Mouse (Mus musculus) myocyte (in vitro differentiated cells): ENCODE measurements around the gene Serpina12. TPM values are rescaled to one million over a fixed set of nuclear protein-coding genes. Genes with fewer than 3 reads are reported as not detected.
A peak's percentile ranks its signal among the peaks of the same experiment; 100 is the strongest.

Experiments
- H3K27me3 ChIP-seq: one replicate; pipeline ENCODE4 v1.6.1; 2011; ENCODE audit not compliant: control insufficient read depth, insufficient read depth, insufficient read length
- H3K36me3 ChIP-seq: one replicate; pipeline ENCODE4 v1.6.1; 2011; ENCODE audit not compliant: control insufficient read depth, insufficient read depth
- H3K4me2 ChIP-seq: one replicate; pipeline ENCODE4 v1.6.1; 2011; ENCODE audit warnings: low read depth, control low read depth
- H3K4me3 ChIP-seq: one replicate; pipeline ENCODE4 v1.5.1; 2011; ENCODE audit warnings: mild to moderate bottlenecking, control low read depth, moderate library complexity
- H3K79me2 ChIP-seq: one replicate; pipeline ENCODE4 v1.6.1; 2011; ENCODE audit not compliant: control insufficient read depth, insufficient read depth
- H3ac ChIP-seq: one replicate; pipeline ENCODE4 v1.6.1; 2011; ENCODE audit not compliant: control insufficient read depth, insufficient read length
- CEBPB ChIP-seq: IDR thresholded peaks from 2 replicates; pipeline ENCODE4 v1.6.1; 2011; ENCODE audit warnings: mild to moderate bottlenecking, moderate library complexity; ENCODE audit not compliant: poor library complexity, insufficient read depth, severe bottlenecking
- E2F4 ChIP-seq: IDR thresholded peaks from one replicate; pipeline ENCODE4 v1.6.1; 2011; ENCODE audit warnings: mild to moderate bottlenecking, control low read depth, moderate library complexity; ENCODE audit not compliant: insufficient read depth
- MAX ChIP-seq: IDR thresholded peaks from one replicate; pipeline ENCODE4 v1.6.1; 2011; ENCODE audit warnings: low read depth, mild to moderate bottlenecking, control low read depth
- MYOD1 ChIP-seq, 3 experiments: IDR thresholded peaks; one replicate each; pipeline ENCODE4 v1.6.1; 2011; ENCODE audit warnings: control low read depth in 2 of 3, low read depth in 2 of 3, mild to moderate bottlenecking in 2 of 3, moderate library complexity in 1 of 3; ENCODE audit not compliant: insufficient read length in 2 of 3, control insufficient read depth in 1 of 3
- MYOG ChIP-seq, 3 experiments: IDR thresholded peaks; one replicate each; pipeline ENCODE4 v1.6.1; 2011; ENCODE audit warnings: control low read depth in 2 of 3, low read depth in 2 of 3, mild to moderate bottlenecking in 2 of 3; ENCODE audit not compliant: insufficient read length in 2 of 3, control insufficient read depth in 1 of 3, insufficient read depth in 1 of 3
- POLR2A ChIP-seq: IDR thresholded peaks from one replicate; pipeline ENCODE4 v1.6.1; 2011; ENCODE audit warnings: low read depth, mild to moderate bottlenecking, control low read depth, moderate library complexity; ENCODE audit not compliant: insufficient read length
- POLR2AphosphoS2 ChIP-seq: IDR thresholded peaks from one replicate; pipeline ENCODE4 v1.6.1; 2011; ENCODE audit warnings: low read depth, control low read depth; ENCODE audit not compliant: insufficient read length
- REST ChIP-seq: IDR thresholded peaks from one replicate; pipeline ENCODE4 v1.6.1; 2011; ENCODE audit warnings: mild to moderate bottlenecking, control low read depth, moderate library complexity; ENCODE audit not compliant: insufficient read depth, insufficient read length
- SRF ChIP-seq: IDR thresholded peaks from one replicate; pipeline ENCODE4 v1.6.1; 2011; ENCODE audit warnings: low read depth; ENCODE audit not compliant: control insufficient read depth, insufficient read length
- TCF12 ChIP-seq: IDR thresholded peaks from one replicate; pipeline ENCODE4 v1.6.1; 2011; ENCODE audit warnings: mild to moderate bottlenecking, control low read depth; ENCODE audit not compliant: poor library complexity, insufficient read depth, severe bottlenecking
- TCF3 ChIP-seq: IDR thresholded peaks from one replicate; pipeline ENCODE4 v1.6.1; 2011; ENCODE audit warnings: low read depth, control low read depth; ENCODE audit not compliant: insufficient read length
- USF1 ChIP-seq: IDR thresholded peaks from one replicate; pipeline ENCODE4 v1.6.1; 2011; ENCODE audit warnings: low read depth, mild to moderate bottlenecking, control low read depth, moderate library complexity
- polyA plus RNA-seq: library from polyadenylated mRNA; unstranded; fragments of >200 nt; fragmentation: generic; extraction: Trizol; gene quantifications from one replicate; pipeline ENCODE4 v1.2.1, GENCODE M21; 2012; ENCODE audit warnings: missing spikeins

Gene Serpina12
- polyA plus RNA-seq, 1 experiment = 0.16 TPM

GRCm38 (mm10) chr12:104069620-104070019 lies 25.4 kb upstream of the Serpina12 start:
- H3K27me3 ChIP-seq = no peaks in the 10 kb centered on the region
- no peak overlapping the region for H3K4me3 ChIP-seq
- TF ChIP-seq POLR2AphosphoS2 (no peak), USF1 (no peak), CEBPB (no peak), REST (no peak)
- no peaks in the 10 kb centered on the region for H3K79me2 ChIP-seq
- H3ac ChIP-seq = no peak overlapping the region
- H3K4me2 ChIP-seq = no peak overlapping the region
- H3K36me3 ChIP-seq = no peaks in the 10 kb centered on the region

- Histone ChIP-seq H3K4me2 (peak overlapping the region; percentile 63), H3K79me2 (no peaks in the 10 kb centered on the region), H3K4me3 (no peak overlapping the region), H3K27me3 (no peaks in the 10 kb centered on the region), H3K36me3 (no peaks in the 10 kb centered on the region), H3ac (no peak overlapping the region)
- TF ChIP-seq REST (no peak), MYOG (IDR thresholded peaks at IDR 0.05; ENCODE audit: control insufficient read depth in 1 of 3, insufficient read depth in 1 of 3, insufficient read length in 2 of 3, low read depth in 2 of 3) (peak in 1 of 3 experiments; percentile 13), POLR2AphosphoS2 (peak; percentile 41), TCF12 (no peak), E2F4 (no peak), MYOD1 (IDR thresholded peaks at IDR 0.05; ENCODE audit: control insufficient read depth in 1 of 3, insufficient read length in 2 of 3, low read depth in 2 of 3) (peak in 1 of 3 experiments; percentile 7), USF1 (no peak), CEBPB (peak; percentile 26; the same call in 1 of the 2 replicates), POLR2A (peak; percentile 27)
Observed at GRCm38 (mm10) chr12:104067549-104067948, 23.3 kb upstream of the Serpina12 start.

- no peak for TF ChIP-seq TCF3
- no peak for TF ChIP-seq E2F4
- TF ChIP-seq MYOD1 (IDR thresholded peaks at IDR 0.05; ENCODE audit: control insufficient read depth in 1 of 3, insufficient read length in 2 of 3, low read depth in 2 of 3) = no peak
- TF ChIP-seq CEBPB = no peak
- TF ChIP-seq POLR2A = no peak
- TF ChIP-seq TCF12 = no peak
- TF ChIP-seq POLR2AphosphoS2 = no peak
- no peak for TF ChIP-seq MAX
- no peak for TF ChIP-seq REST
- no peak for TF ChIP-seq MYOG (IDR thresholded peaks at IDR 0.05; ENCODE audit: control insufficient read depth in 1 of 3, insufficient read depth in 1 of 3, insufficient read length in 2 of 3, low read depth in 2 of 3)
- no peak for TF ChIP-seq SRF
- TF ChIP-seq USF1 = no peak
- Histone ChIP-seq H3K36me3 (no peaks in the 10 kb centered on the region), H3K4me3 (no peak overlapping the region), H3K4me2 (peak overlapping the region; percentile 8), H3K27me3 (no peaks in the 10 kb centered on the region), H3ac (no peak overlapping the region), H3K79me2 (no peaks in the 10 kb centered on the region)
Observed at GRCm38 (mm10) chr12:104066241-104066640, 22.0 kb upstream of the Serpina12 start.

GRCm38 (mm10) chr12:104064996-104065395 lies 20.8 kb upstream of the Serpina12 start:
- Histone ChIP-seq H3K27me3 (no peaks in the 10 kb centered on the region), H3ac (no peak overlapping the region), H3K79me2 (no peaks in the 10 kb centered on the region), H3K4me2 (peak overlapping the region; percentile 68), H3K4me3 (no peak overlapping the region), H3K36me3 (no peaks in the 10 kb centered on the region)
- TF ChIP-seq TCF3 = no peak
- TF ChIP-seq POLR2A = peak; percentile 12
- peak; percentile 86 for TF ChIP-seq CEBPB

- H3ac ChIP-seq = no peak overlapping the region
- no peak overlapping the region for H3K4me3 ChIP-seq
- H3K36me3 ChIP-seq = no peaks in the 10 kb centered on the region
- no peaks in the 10 kb centered on the region for H3K27me3 ChIP-seq
- peak overlapping the region; percentile 68 for H3K4me2 ChIP-seq
- no peaks in the 10 kb centered on the region for H3K79me2 ChIP-seq
- TF ChIP-seq TCF12 (peak; percentile 16), USF1 (no peak), POLR2AphosphoS2 (no peak), MYOG (IDR thresholded peaks at IDR 0.05; ENCODE audit: control insufficient read depth in 1 of 3, insufficient read depth in 1 of 3, insufficient read length in 2 of 3, low read depth in 2 of 3) (peak in 2 of 3 experiments; percentile 52 to 60), SRF (no peak), MYOD1 (IDR thresholded peaks at IDR 0.05; ENCODE audit: control insufficient read depth in 1 of 3, insufficient read length in 2 of 3, low read depth in 2 of 3) (peak; percentile 68 to 89 (median 76))
Observed at GRCm38 (mm10) chr12:104064532-104064931, 20.3 kb upstream of the Serpina12 start.
